Mouse (Mus musculus): Measurements from ENCODE around the gene Palm2. TPM values are rescaled to one million over a fixed set of nuclear protein-coding genes. Genes with fewer than 3 reads are reported as not detected.

The Palm2 gene
- polyA plus RNA-seq, 1 experiment from 2014 or later = 0.05 TPM

DNA sequence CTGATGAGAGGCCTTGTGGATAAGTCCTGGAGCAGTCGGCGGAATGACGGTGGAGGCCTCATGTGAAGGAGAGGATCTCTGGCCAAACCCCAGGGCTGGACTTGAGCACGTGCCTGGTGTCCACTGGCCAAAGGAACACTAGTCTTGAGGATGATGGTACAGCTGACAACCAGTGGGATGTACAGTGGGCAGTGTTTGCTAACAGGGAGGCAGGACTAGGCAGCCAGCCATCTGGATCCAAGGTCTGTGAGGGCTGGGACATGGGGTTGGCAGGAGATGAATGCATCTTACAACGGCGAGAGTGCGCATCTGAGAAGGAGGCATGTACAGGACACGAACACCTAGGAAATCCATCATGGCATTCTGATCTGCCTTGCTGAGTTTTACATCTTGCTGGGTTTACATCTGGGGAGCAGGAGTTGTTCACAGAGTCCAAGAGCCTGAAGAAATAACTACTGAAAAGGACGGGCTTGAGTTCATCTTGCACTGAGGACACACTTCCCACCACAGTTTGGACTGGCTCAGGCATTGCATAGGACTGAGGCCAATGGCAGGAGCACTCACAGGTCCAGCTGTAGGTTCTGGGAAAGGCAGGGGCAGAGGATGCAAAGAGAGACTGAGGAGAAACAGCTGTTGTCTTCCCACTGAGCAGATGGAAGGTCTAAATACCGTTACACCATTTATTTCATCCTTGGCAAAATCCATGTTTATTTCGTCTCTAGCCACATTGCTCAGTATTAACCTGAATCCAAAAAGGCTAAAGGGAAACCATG, 166.8 kb downstream of the Palm2 start:
- Histone ChIP-seq H3K9me3 (ENCODE audit: low read length) (no peaks in the 10 kb centered on the region), H3K4me1 (ENCODE audit: insufficient read depth) (no peaks in the 10 kb centered on the region), H3K9ac (replicated peaks) (no peak overlapping the region), H3K4me3 (ENCODE audit: low read depth, low read length) (no peak overlapping the region), H3K27ac (ENCODE audit: low read depth) (no peak overlapping the region), H3K27me3 (ENCODE audit: insufficient read depth, low read length) (no peaks in the 10 kb centered on the region), H3K4me2 (ENCODE audit: low read depth, low read length) (no peak overlapping the region), H3K36me3 (replicated peaks; ENCODE audit: insufficient read depth, low read length) (no peaks in the 10 kb centered on the region)
- DNase-seq = no peak
- no peak for ATAC-seq
- no peak for TF ChIP-seq CTCF (IDR thresholded peaks at IDR 0.05; ENCODE audit: low read depth)
- TF ChIP-seq EP300 (IDR thresholded peaks at IDR 0.05; ENCODE audit: low read depth) = no peak
- WGBS (ENCODE audit: insufficient replicate concordance) = 83% methylated on average over 11 of the region's 11 CpGs

DNA sequence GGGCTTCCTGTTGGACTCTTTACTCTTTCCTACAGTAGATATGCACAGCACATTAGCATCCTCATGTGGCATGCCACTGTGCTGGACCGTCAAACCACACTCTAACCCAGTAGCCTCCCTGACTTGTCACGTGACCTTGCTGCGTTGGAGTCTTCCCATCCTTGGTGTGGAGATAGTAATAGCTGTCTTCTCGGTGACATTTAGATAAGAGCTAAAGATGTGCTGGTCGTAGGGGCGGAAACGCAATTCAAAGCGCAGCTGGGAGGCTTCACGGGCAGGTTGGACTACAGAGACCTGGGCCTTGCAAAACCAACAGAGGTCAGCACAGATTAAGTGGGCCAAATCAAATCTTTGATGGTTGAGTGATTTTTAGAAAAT, 167.4 kb downstream of the Palm2 start:
- Histone ChIP-seq H3K36me3 (replicated peaks; ENCODE audit: insufficient read depth, low read length) (no peaks in the 10 kb centered on the region), H3K4me1 (ENCODE audit: insufficient read depth) (no peaks in the 10 kb centered on the region), H3K9me3 (ENCODE audit: low read length) (no peaks in the 10 kb centered on the region), H3K27ac (ENCODE audit: low read depth) (no peak overlapping the region), H3K9ac (replicated peaks) (no peak overlapping the region), H3K4me2 (ENCODE audit: low read depth, low read length) (no peak overlapping the region), H3K4me3 (ENCODE audit: low read depth, low read length) (no peak overlapping the region), H3K27me3 (ENCODE audit: insufficient read depth, low read length) (no peaks in the 10 kb centered on the region)
- DNase-seq (no peak), ATAC-seq (no peak)
- 71% methylated on average over 9 of the region's 9 CpGs for WGBS (ENCODE audit: insufficient replicate concordance)
- no peak for TF ChIP-seq CTCF (IDR thresholded peaks at IDR 0.05; ENCODE audit: low read depth)
- TF ChIP-seq EP300 (IDR thresholded peaks at IDR 0.05; ENCODE audit: low read depth) = no peak

GRCm38 (mm10) chr4:57601903-57602617, 168.0 kb downstream of the Palm2 start:
- H3K4me3 ChIP-seq (ENCODE audit: low read depth, low read length) = no peak overlapping the region
- H3K9me3 ChIP-seq (ENCODE audit: low read length) = no peaks in the 10 kb centered on the region
- DNase-seq = no peak
- no peak for TF ChIP-seq CTCF (IDR thresholded peaks at IDR 0.05; ENCODE audit: low read depth)
- no peak for TF ChIP-seq EP300 (IDR thresholded peaks at IDR 0.05; ENCODE audit: low read depth)
- no peak overlapping the region for H3K27ac ChIP-seq (ENCODE audit: low read depth)
- no peak for ATAC-seq
- no peaks in the 10 kb centered on the region for H3K36me3 ChIP-seq (replicated peaks; ENCODE audit: insufficient read depth, low read length)
- whole genome bisulfite sequencing (ENCODE audit: insufficient replicate concordance) = 80% methylated on average over 10 of the region's 10 CpGs
- H3K4me2 ChIP-seq (ENCODE audit: low read depth, low read length) = no peak overlapping the region
- H3K4me1 ChIP-seq (ENCODE audit: insufficient read depth) = no peaks in the 10 kb centered on the region
- H3K9ac ChIP-seq (replicated peaks) = no peak overlapping the region
- no peaks in the 10 kb centered on the region for H3K27me3 ChIP-seq (ENCODE audit: insufficient read depth, low read length)

- DNase-seq = no peak
- ATAC-seq = no peak
- H3K9me3 ChIP-seq (ENCODE audit: low read length) = no peaks in the 10 kb centered on the region
These were observed 172.2 kb downstream of the Palm2 start for GRCm38 (mm10) chr4:57606258-57606657.

GRCm38 (mm10) chr4:57607247-57607942, 173.3 kb downstream of the Palm2 start:
- Histone ChIP-seq H3K9me3 (ENCODE audit: low read length) (no peaks in the 10 kb centered on the region), H3K9ac (replicated peaks) (no peak overlapping the region), H3K27ac (ENCODE audit: low read depth) (no peak overlapping the region), H3K4me3 (ENCODE audit: low read depth, low read length) (no peak overlapping the region), H3K4me1 (ENCODE audit: insufficient read depth) (no peaks in the 10 kb centered on the region), H3K36me3 (replicated peaks; ENCODE audit: insufficient read depth, low read length) (no peaks in the 10 kb centered on the region), H3K4me2 (ENCODE audit: low read depth, low read length) (no peak overlapping the region), H3K27me3 (ENCODE audit: insufficient read depth, low read length) (no peaks in the 10 kb centered on the region)
- DNase-seq (peak; percentile 83), ATAC-seq (no peak)
- 53% methylated on average over 22 of the region's 22 CpGs for WGBS (ENCODE audit: insufficient replicate concordance)
- TF ChIP-seq CTCF (IDR thresholded peaks at IDR 0.05; ENCODE audit: low read depth) (peak; percentile 77), EP300 (IDR thresholded peaks at IDR 0.05; ENCODE audit: low read depth) (no peak)

More at GRCm38 (mm10) chr4:57606258-57606657, 172.2 kb downstream of the Palm2 start:
- H3K9ac ChIP-seq (replicated peaks) = no peak overlapping the region
- H3K36me3 ChIP-seq (replicated peaks; ENCODE audit: insufficient read depth, low read length) = no peaks in the 10 kb centered on the region
- no peak for TF ChIP-seq EP300 (IDR thresholded peaks at IDR 0.05; ENCODE audit: low read depth)
- H3K4me1 ChIP-seq (ENCODE audit: insufficient read depth) = no peaks in the 10 kb centered on the region
- H3K4me3 ChIP-seq (ENCODE audit: low read depth, low read length) = no peak overlapping the region
- H3K27ac ChIP-seq (ENCODE audit: low read depth) = no peak overlapping the region
- no peaks in the 10 kb centered on the region for H3K27me3 ChIP-seq (ENCODE audit: insufficient read depth, low read length)
- H3K4me2 ChIP-seq (ENCODE audit: low read depth, low read length) = no peak overlapping the region
- WGBS (ENCODE audit: insufficient replicate concordance) = 50% methylated on average over 3 of the region's 3 CpGs

All from liver, postnatal 0 days (tissue).